Mouse (Mus musculus): ENCODE data around the gene Nms. TPM values are rescaled to one million over a fixed set of nuclear protein-coding genes. Genes with fewer than 3 reads are reported as not detected.

The Nms gene
- not detected in 2 replicates for polyA plus RNA-seq (2012)

GRCm38 (mm10) chr1:38938849-38939248 is at the start of gene Nms:
Nms (plus strand) TSS chr1:38939149.
- TF ChIP-seq GATA1 (IDR thresholded peaks at IDR 0.05; ENCODE audit: low read length) (no peak), TAL1 (IDR thresholded peaks at IDR 0.05; ENCODE audit: low read length) (no peak)
- Histone ChIP-seq H3K9me3 (ENCODE audit: control insufficient read depth, low read length) (no peaks in the 10 kb centered on the region), H3K27me3 (ENCODE audit: control insufficient read depth) (no peaks in the 10 kb centered on the region), H3K36me3 (ENCODE audit: control insufficient read depth) (no peaks in the 10 kb centered on the region), H3K4me3 (replicated peaks) (no peak within 1 kb of the TSS), H3K4me1 (ENCODE audit: control insufficient read depth) (no peaks in the 10 kb centered on the region)

- Histone ChIP-seq H3K36me3 (ENCODE audit: control insufficient read depth) (no peaks in the 10 kb centered on the region), H3K4me1 (ENCODE audit: control insufficient read depth) (no peaks in the 10 kb centered on the region), H3K4me3 (replicated peaks) (no peak overlapping the region), H3K27me3 (ENCODE audit: control insufficient read depth) (no peaks in the 10 kb centered on the region), H3K9me3 (ENCODE audit: control insufficient read depth, low read length) (no peaks in the 10 kb centered on the region)
- TF ChIP-seq GATA1 (IDR thresholded peaks at IDR 0.05; ENCODE audit: low read length) (no peak), TAL1 (IDR thresholded peaks at IDR 0.05; ENCODE audit: low read length) (no peak)
Measured at GRCm38 (mm10) chr1:38891444-38891843, 47.5 kb upstream of the Nms start.

- no peaks in the 10 kb centered on the region for H3K9me3 ChIP-seq (ENCODE audit: control insufficient read depth, low read length)
- H3K4me1 ChIP-seq (ENCODE audit: control insufficient read depth), result no peaks in the 10 kb centered on the region
- no peaks in the 10 kb centered on the region for H3K36me3 ChIP-seq (ENCODE audit: control insufficient read depth)
- TF ChIP-seq GATA1 (IDR thresholded peaks at IDR 0.05; ENCODE audit: low read length), result no peak
- H3K27me3 ChIP-seq (ENCODE audit: control insufficient read depth), result peaks cover 13% of the 10 kb centered on the region
- H3K4me3 ChIP-seq (replicated peaks), result no peak overlapping the region
Measured at GRCm38 (mm10) chr1:38893081-38893480, 45.9 kb upstream of the Nms start.

- Histone ChIP-seq H3K36me3 (ENCODE audit: control insufficient read depth) (no peaks in the 10 kb centered on the region), H3K4me1 (ENCODE audit: control insufficient read depth) (no peaks in the 10 kb centered on the region), H3K9me3 (ENCODE audit: control insufficient read depth, low read length) (no peaks in the 10 kb centered on the region), H3K27me3 (ENCODE audit: control insufficient read depth) (peaks cover 18% of the 10 kb centered on the region), H3K4me3 (replicated peaks) (peak within 1 kb of the TSS; percentile 41)
- no peak for TF ChIP-seq TAL1 (IDR thresholded peaks at IDR 0.05; ENCODE audit: low read length)
- no peak for TF ChIP-seq GATA1 (IDR thresholded peaks at IDR 0.05; ENCODE audit: low read length)
Measured at GRCm38 (mm10) chr1:38897431-38898248, 41.3 kb upstream of the Nms start, which contains the start of gene Chst10. Chst10 (minus strand) TSS chr1:38898161.

- Histone ChIP-seq H3K4me1 (ENCODE audit: control insufficient read depth) (no peaks in the 10 kb centered on the region), H3K36me3 (ENCODE audit: control insufficient read depth) (no peaks in the 10 kb centered on the region), H3K27me3 (ENCODE audit: control insufficient read depth) (peaks cover 11% of the 10 kb centered on the region), H3K9me3 (ENCODE audit: control insufficient read depth, low read length) (no peaks in the 10 kb centered on the region), H3K4me3 (replicated peaks) (no peak overlapping the region)
- TF ChIP-seq GATA1 (IDR thresholded peaks at IDR 0.05; ENCODE audit: low read length) (no peak), TAL1 (IDR thresholded peaks at IDR 0.05; ENCODE audit: low read length) (no peak)
Measured at GRCm38 (mm10) chr1:38902571-38902970, 36.4 kb upstream of the Nms start.

GRCm38 (mm10) chr1:38903985-38904384 is 35.0 kb upstream of the Nms start:
- no peaks in the 10 kb centered on the region; the same call in 1 of the 2 replicates for H3K27me3 ChIP-seq (ENCODE audit: control insufficient read depth)
- H3K36me3 ChIP-seq (ENCODE audit: control insufficient read depth), result no peaks in the 10 kb centered on the region
- no peak for TF ChIP-seq GATA1 (IDR thresholded peaks at IDR 0.05; ENCODE audit: low read length)
- no peak for TF ChIP-seq TAL1 (IDR thresholded peaks at IDR 0.05; ENCODE audit: low read length)

GRCm38 (mm10) chr1:38928996-38929395 is 10.0 kb upstream of the Nms start:
- Histone ChIP-seq H3K27me3 (ENCODE audit: control insufficient read depth) (no peaks in the 10 kb centered on the region), H3K4me3 (replicated peaks) (no peak overlapping the region), H3K36me3 (ENCODE audit: control insufficient read depth) (no peaks in the 10 kb centered on the region), H3K9me3 (ENCODE audit: control insufficient read depth, low read length) (no peaks in the 10 kb centered on the region), H3K4me1 (ENCODE audit: control insufficient read depth) (no peaks in the 10 kb centered on the region)
- TF ChIP-seq GATA1 (IDR thresholded peaks at IDR 0.05; ENCODE audit: low read length), result no peak
- no peak for TF ChIP-seq TAL1 (IDR thresholded peaks at IDR 0.05; ENCODE audit: low read length)

More at GRCm38 (mm10) chr1:38903985-38904384, 35.0 kb upstream of the Nms start:
- Histone ChIP-seq H3K4me1 (ENCODE audit: control insufficient read depth) (no peaks in the 10 kb centered on the region), H3K4me3 (replicated peaks) (no peak overlapping the region), H3K9me3 (ENCODE audit: control insufficient read depth, low read length) (no peaks in the 10 kb centered on the region)

GRCm38 (mm10) chr1:38929468-38929867 is 9.5 kb upstream of the Nms start:
- Histone ChIP-seq H3K27me3 (ENCODE audit: control insufficient read depth) (no peaks in the 10 kb centered on the region), H3K4me3 (replicated peaks) (no peak overlapping the region), H3K4me1 (ENCODE audit: control insufficient read depth) (no peaks in the 10 kb centered on the region), H3K9me3 (ENCODE audit: control insufficient read depth, low read length) (no peaks in the 10 kb centered on the region), H3K36me3 (ENCODE audit: control insufficient read depth) (no peaks in the 10 kb centered on the region)
- TF ChIP-seq GATA1 (IDR thresholded peaks at IDR 0.05; ENCODE audit: low read length) (no peak), TAL1 (IDR thresholded peaks at IDR 0.05; ENCODE audit: low read length) (no peak)

- Histone ChIP-seq H3K27me3 (ENCODE audit: control insufficient read depth) (no peaks in the 10 kb centered on the region), H3K4me3 (replicated peaks) (no peak overlapping the region), H3K36me3 (ENCODE audit: control insufficient read depth) (no peaks in the 10 kb centered on the region), H3K4me1 (ENCODE audit: control insufficient read depth) (no peaks in the 10 kb centered on the region), H3K9me3 (ENCODE audit: control insufficient read depth, low read length) (no peaks in the 10 kb centered on the region)
- no peak for TF ChIP-seq GATA1 (IDR thresholded peaks at IDR 0.05; ENCODE audit: low read length)
- TF ChIP-seq TAL1 (IDR thresholded peaks at IDR 0.05; ENCODE audit: low read length), result no peak
Measured at GRCm38 (mm10) chr1:38930767-38931166, 8.2 kb upstream of the Nms start.

All from erythroblast, embryonic 14.5 days (primary cell).